Mouse (Mus musculus) lung, embryonic 15.5 days (tissue): ENCODE measurements around the gene Fmnl3. TPM values are rescaled to one million over a fixed set of nuclear protein-coding genes. Genes with fewer than 3 reads are reported as not detected.

Experiments used
- ATAC-seq: fragments of 200-750 bp; cut with Nextera tagmentation; 2 replicates; pipeline ENCODE4 v1.8.0; 2017; ENCODE audit warnings: moderate number of reproducible peaks, borderline replicate concordance; ENCODE audit not compliant: low FRiP score, low TSS enrichment; ENCODE audit errors: extremely low read depth
- H3K27ac ChIP-seq: fragments of 300-500 bp; sonication (generic); 2 replicates; pipeline ENCODE4 v1.5.1; 2015; ENCODE audit warnings: moderate library complexity, mild to moderate bottlenecking, inconsistent platforms
- H3K27me3 ChIP-seq: fragments of 300-500 bp; sonication (generic); 2 replicates; pipeline ENCODE4 v1.6.1; 2015; ENCODE audit warnings: inconsistent platforms
- H3K36me3 ChIP-seq: fragments of 300-500 bp; sonication (generic); 2 replicates; pipeline ENCODE4 v1.6.1; 2015; ENCODE audit warnings: inconsistent platforms
- H3K4me1 ChIP-seq: fragments of 300-500 bp; sonication (generic); 2 replicates; pipeline ENCODE4 v1.6.1; 2015; ENCODE audit warnings: inconsistent platforms
- H3K4me2 ChIP-seq: fragments of 300-500 bp; sonication (generic); 2 replicates; pipeline ENCODE4 v1.6.1; 2015; ENCODE audit warnings: inconsistent platforms, mild to moderate bottlenecking, moderate library complexity
- H3K4me3 ChIP-seq: fragments of 300-500 bp; sonication (generic); 2 replicates; pipeline ENCODE4 v1.5.1; 2015; ENCODE audit warnings: mild to moderate bottlenecking, inconsistent platforms
- H3K9ac ChIP-seq: fragments of 300-500 bp; sonication (generic); 2 replicates; pipeline ENCODE4 v1.6.1; 2015; ENCODE audit warnings: inconsistent platforms
- H3K9me3 ChIP-seq: fragments of 300-500 bp; sonication (generic); 2 replicates; pipeline ENCODE4 v1.6.1; 2016; ENCODE audit warnings: inconsistent platforms
- WGBS: fragments of 180-500 bp; shearing (Covaris S2); methylation state at CpG from one replicate; pipeline ENCODE4 v1.1.7; 2015; 5-methylcytosine and 5-hydroxymethylcytosine counted together
- polyA plus RNA-seq: library from polyadenylated mRNA; unstranded; fragments of >200 nt; fragmentation: Nextera tagmentation; extraction: Ambion mirVana; gene quantifications from 2 replicates; pipeline ENCODE4 v1.2.1, GENCODE M21; 2015

The Fmnl3 gene
- polyA plus RNA-seq, 1 experiment from 2014 or later: 34.9 TPM

DNA sequence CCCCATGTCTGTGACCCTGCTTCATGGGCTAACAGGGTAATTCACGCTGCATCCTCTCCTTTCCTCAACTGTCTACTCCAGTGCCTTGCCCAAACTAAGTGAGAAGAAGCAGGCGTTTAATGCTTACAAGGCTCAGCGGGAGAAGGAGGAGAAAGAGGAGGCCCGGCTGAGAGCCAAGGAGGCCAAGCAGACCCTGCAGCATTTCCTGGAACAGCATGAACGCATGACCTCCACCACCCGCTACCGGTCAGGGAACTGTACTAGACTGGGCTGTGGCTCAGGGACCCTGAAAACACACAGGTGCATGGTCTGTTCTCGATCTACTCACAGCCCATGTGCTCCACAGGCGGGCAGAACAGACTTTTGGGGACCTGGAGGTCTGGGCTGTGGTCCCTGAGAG, 62.8 kb downstream of the Fmnl3 start:
- H3K36me3 ChIP-seq: peaks cover 76% of the 10 kb centered on the region
- 79% methylated on average over 9 of the region's 9 CpGs for WGBS
- no peak for ATAC-seq

DNA sequence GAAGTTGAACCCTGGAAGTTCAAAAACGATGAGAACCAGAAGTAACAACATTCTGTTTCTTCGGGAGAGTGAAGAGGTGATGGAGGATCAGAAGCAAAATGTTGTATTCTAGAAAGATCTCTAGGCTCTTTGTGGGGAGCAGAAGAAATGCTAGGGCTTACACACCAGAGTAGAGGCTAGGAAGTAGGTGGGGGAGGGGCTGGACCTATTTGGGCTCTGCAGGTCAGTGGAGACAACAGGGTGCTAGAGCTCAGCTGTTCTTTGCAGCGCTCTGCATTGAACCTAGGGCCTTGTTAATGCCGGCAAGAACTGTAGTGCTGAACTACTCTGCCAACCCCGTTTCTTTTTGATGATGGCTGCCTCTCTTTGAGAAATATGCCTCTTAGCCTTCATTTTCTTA, 74.1 kb downstream of the Fmnl3 start:
- no peak overlapping the region for H3K9ac ChIP-seq
- ATAC-seq: no peak
- H3K36me3 ChIP-seq: no peaks in the 10 kb centered on the region
- no peaks in the 10 kb centered on the region for H3K9me3 ChIP-seq
- H3K27me3 ChIP-seq: no peaks in the 10 kb centered on the region
- peak overlapping the region; percentile 76 for H3K4me2 ChIP-seq
- peak overlapping the region; percentile 76 for H3K4me3 ChIP-seq
- H3K27ac ChIP-seq: no peak overlapping the region
- 32% methylated on average over 5 of the region's 5 CpGs for WGBS
- H3K4me1 ChIP-seq: peaks cover 10% of the 10 kb centered on the region

More for the DNA sequence above, 62.8 kb downstream of the Fmnl3 start:
- Histone ChIP-seq H3K27me3 (no peaks in the 10 kb centered on the region), H3K9me3 (no peaks in the 10 kb centered on the region), H3K9ac (no peak overlapping the region), H3K4me3 (no peak overlapping the region), H3K4me1 (no peaks in the 10 kb centered on the region), H3K27ac (no peak overlapping the region), H3K4me2 (no peak overlapping the region)

DNA sequence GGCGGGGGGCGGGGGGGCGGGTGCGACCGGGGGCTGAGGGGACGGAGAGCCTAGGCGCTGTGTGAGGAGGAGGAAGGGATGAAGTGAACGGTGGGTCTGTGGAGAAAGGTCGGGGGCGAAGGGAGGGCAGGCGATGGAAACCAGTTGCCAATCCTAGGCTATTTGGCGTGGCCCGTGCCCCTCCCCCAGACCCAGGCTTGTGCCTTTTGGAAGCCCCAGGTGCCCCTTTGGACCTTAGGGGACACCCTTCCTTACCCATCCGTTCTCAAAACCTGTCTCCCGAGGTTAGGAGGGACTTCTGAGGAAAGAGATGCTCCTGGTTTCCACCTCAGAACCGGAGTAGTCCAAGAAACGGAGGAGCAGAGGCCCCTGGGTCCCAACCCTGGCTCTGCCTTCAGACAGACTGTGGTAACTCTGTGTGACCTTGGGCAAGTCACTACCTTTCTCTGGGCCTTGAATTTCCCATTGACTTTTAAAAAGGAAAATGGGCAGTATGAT, 74.7 kb downstream of the Fmnl3 start, which contains the start of gene Fam186b:
TSS of gene Fam186b (minus strand) at position 405 of the 498 bp plus-strand sequence.
- H3K27me3 ChIP-seq: no peaks in the 10 kb centered on the region
- H3K27ac ChIP-seq: peak within 1 kb of the TSS; percentile 91
- no peaks in the 10 kb centered on the region for H3K36me3 ChIP-seq
- peak within 1 kb of the TSS; percentile 76 for H3K4me3 ChIP-seq
- WGBS: under 1% methylated on average over 16 of the region's 17 CpGs
- no peaks in the 10 kb centered on the region for H3K9me3 ChIP-seq
- H3K9ac ChIP-seq: peak within 1 kb of the TSS; percentile 66
- H3K4me1 ChIP-seq: peaks cover 10% of the 10 kb centered on the region
- peak within 1 kb of the TSS; percentile 76 for H3K4me2 ChIP-seq
- peak; percentile 47 for ATAC-seq

DNA sequence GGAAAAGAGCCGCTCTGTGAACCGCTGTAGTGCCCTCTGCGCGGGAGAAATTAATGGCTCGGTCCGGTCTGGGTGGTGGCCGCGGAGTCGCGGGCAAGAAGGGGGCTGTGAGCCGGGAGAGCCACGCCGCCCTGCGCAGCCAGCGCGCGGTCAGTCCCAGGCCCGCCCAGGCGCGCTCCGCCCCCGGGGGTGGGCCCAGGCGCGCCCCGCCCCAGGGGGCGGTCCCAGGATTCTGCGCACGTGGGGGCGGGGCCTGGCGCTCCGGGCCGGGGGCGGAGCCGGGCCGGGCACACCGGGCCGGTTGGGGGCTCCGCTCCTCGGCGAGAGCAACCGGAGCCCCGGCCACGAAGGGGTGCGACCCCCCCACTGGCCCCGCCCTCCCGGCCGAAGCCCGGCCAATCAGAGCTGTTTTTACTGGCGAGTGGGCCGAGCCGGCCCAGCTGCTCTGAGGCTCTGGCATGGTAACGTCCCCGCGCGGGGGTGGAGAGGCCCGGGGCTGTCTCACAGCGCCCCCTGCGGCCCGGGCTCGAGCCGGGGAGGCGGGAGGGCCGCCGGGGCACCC, 75.4 kb downstream of the Fmnl3 start, which contains the start of gene Prpf40b:
TSS of gene Prpf40b (plus strand) at position 275 of the 562 bp plus-strand sequence.
- peak within 1 kb of the TSS; percentile 66 for H3K9ac ChIP-seq
- peak within 1 kb of the TSS; percentile 76 for H3K4me3 ChIP-seq
- ATAC-seq: peak; percentile 97
- peak within 1 kb of the TSS; percentile 76 for H3K4me2 ChIP-seq
- WGBS: under 1% methylated on average over 61 of the region's 64 CpGs
- peak within 1 kb of the TSS; percentile 91 for H3K27ac ChIP-seq
- no peaks in the 10 kb centered on the region for H3K27me3 ChIP-seq
- H3K36me3 ChIP-seq: no peaks in the 10 kb centered on the region
- peaks cover 10% of the 10 kb centered on the region for H3K4me1 ChIP-seq
- no peaks in the 10 kb centered on the region for H3K9me3 ChIP-seq

DNA sequence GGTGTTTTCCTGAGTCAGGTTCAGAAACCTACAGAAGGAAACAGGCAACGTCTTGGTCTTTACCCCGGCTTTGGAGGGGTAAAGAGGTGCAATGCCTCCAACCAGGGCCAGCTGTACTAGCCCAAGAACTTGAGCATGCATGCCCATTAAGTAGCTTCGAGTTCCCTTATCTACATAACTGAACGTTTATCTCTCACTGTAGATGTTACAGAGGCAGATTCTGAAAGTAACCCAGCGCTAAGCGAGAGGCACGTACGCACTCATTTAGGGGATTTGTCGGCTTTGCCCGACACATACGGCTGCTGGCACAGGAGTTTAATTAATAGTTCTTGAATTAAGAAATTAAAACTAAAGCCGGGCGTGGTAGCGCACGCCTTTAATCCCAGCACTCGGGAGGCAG, 76.0 kb downstream of the Fmnl3 start:
- peak overlapping the region; percentile 66 for H3K9ac ChIP-seq
- H3K27ac ChIP-seq: 0 out of 2 replicates have a peak overlapping the region, but pooled peaks have one; percentile 91
- H3K4me1 ChIP-seq: peaks cover 10% of the 10 kb centered on the region
- H3K36me3 ChIP-seq: no peaks in the 10 kb centered on the region
- 14% methylated on average over 16 of the region's 16 CpGs for WGBS
- H3K27me3 ChIP-seq: no peaks in the 10 kb centered on the region
- ATAC-seq: no peak
- H3K9me3 ChIP-seq: no peaks in the 10 kb centered on the region
- H3K4me2 ChIP-seq: peak overlapping the region; percentile 76
- peak overlapping the region; percentile 76 for H3K4me3 ChIP-seq

DNA sequence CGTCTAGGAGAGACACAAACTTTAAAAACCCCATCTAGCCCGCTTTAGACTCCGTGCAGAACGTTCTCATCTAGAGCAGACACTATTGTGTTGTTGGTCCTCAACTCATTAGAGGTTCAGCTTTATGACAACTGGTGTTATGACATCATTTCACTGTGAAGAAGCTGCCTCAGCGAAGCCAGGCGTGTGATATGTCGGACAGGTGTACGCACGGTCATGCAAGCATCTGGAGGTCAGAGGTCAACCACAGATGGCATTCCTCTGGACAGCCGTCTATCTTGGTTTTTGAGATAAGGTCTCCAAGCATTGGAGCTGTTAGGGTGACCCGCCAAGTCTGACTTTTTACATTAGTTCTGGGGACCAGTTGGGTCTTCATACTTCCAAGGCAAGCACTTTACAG, 79.7 kb downstream of the Fmnl3 start:
- Histone ChIP-seq H3K4me2 (no peak overlapping the region), H3K4me1 (peaks cover 6% of the 10 kb centered on the region), H3K36me3 (no peaks in the 10 kb centered on the region), H3K27me3 (no peaks in the 10 kb centered on the region), H3K4me3 (no peak overlapping the region), H3K9me3 (no peaks in the 10 kb centered on the region), H3K27ac (no peak overlapping the region), H3K9ac (no peak overlapping the region)
- ATAC-seq: no peak
- 74% methylated on average over 11 of the region's 11 CpGs for WGBS

DNA sequence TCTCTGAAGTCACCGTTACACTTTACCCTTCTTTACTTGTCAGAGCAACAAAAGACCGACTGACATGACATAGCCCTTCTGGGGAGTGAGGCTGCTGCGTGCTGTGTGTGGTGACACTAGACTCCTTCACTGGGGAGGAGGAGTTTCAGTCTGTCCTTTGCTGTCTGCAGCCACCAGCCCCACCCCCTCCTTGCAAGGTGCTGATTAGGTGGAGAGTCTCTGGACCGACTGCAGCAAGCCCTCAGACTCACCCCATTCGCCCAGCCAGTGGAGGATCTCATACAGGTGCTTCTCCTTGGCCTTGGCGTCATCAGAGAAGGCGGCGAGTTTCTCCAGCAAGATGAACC, 85.1 kb downstream of the Fmnl3 start:
- H3K9ac ChIP-seq: no peak overlapping the region
- ATAC-seq: no peak
- H3K4me1 ChIP-seq: no peaks in the 10 kb centered on the region
- H3K27ac ChIP-seq: no peak overlapping the region
- no peaks in the 10 kb centered on the region for H3K36me3 ChIP-seq
- H3K4me2 ChIP-seq: no peak overlapping the region
- H3K4me3 ChIP-seq: no peak overlapping the region
- 41% methylated on average over 8 of the region's 8 CpGs for WGBS
- no peaks in the 10 kb centered on the region for H3K9me3 ChIP-seq
- H3K27me3 ChIP-seq: no peaks in the 10 kb centered on the region

DNA sequence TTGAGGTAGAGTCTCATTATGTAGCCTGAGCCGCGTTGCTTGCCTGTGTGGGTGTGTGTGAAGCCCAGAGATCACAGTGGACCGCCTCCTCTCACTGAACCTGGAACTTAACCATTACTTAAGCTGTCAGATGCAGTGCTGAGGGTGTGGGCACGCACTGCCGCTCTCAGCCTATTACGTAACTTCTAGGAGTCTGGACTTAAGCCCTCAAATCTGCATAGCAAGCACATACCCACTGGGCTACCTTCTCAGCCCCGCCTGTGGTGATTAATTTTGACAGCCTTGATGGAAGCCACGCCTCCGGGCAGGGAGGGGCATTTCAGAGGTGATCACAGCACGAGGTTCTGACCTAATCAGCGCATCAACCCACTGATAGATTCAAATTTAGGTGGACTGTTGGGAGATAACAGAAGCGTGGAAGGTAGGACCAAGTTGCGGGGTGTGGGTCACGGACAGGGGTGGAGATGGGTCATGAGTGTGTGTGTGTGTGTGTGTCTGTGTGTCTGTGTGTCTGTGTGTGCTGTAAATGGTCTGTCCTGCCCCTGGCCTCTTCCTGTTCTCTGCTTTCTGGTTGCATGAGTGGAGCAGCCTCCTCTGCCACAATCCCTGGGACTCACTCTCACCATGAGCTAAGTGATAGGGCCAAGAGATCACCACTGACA, 85.6 kb downstream of the Fmnl3 start:
- peak; percentile 57; the same call in 1 of the 2 replicates for ATAC-seq
- WGBS: 28% methylated on average over 14 of the region's 14 CpGs
- Histone ChIP-seq H3K9me3 (no peaks in the 10 kb centered on the region), H3K9ac (no peak overlapping the region), H3K4me1 (no peaks in the 10 kb centered on the region), H3K27me3 (no peaks in the 10 kb centered on the region), H3K4me2 (no peak overlapping the region), H3K27ac (no peak overlapping the region), H3K36me3 (no peaks in the 10 kb centered on the region), H3K4me3 (no peak overlapping the region)

DNA sequence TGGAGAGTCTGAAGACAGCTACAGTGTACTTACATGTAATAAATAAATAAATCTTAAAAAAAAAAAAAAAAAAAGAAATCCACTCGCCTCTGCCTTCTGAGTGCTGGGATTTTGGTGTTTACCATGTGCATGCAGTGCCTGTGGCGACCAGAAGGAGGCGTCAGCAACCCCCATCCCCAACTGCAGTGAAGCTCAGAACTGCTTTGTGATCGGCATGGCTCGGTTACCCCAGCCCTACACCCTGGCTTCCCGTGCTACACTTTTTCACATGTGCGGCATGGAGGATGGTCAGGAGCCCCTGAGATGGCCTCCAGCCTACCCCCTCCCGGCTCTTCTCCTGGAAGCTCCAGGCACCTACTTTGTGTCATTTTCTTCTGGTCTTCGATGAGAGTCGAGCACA, 86.8 kb downstream of the Fmnl3 start:
- H3K27ac ChIP-seq: no peak overlapping the region
- H3K36me3 ChIP-seq: no peaks in the 10 kb centered on the region
- 61% methylated on average over 10 of the region's 10 CpGs for WGBS
- H3K4me3 ChIP-seq: no peak overlapping the region
- H3K4me1 ChIP-seq: no peaks in the 10 kb centered on the region
- no peak overlapping the region for H3K4me2 ChIP-seq
- no peak for ATAC-seq
- H3K27me3 ChIP-seq: no peaks in the 10 kb centered on the region
- no peak overlapping the region for H3K9ac ChIP-seq
- H3K9me3 ChIP-seq: no peaks in the 10 kb centered on the region

DNA sequence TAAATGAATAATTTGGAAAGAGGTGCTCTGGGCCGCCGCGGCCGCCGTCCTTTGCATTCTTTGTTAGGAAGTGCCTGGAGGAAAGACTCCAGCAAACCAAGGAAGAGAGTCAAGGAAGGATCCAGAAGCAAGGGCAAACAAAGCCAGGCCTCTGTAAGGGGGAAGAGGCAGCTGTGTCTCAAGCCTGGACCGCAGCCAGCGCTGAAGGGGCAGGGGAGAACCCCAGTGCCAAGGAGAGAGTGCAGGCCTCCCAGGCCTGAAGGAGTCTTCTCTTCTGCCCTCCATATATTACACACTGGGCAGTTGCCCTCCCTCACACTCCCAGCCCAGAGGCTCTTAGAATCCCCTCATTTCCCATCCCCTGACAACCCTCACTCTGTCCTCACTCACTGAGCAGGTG, 92.0 kb downstream of the Fmnl3 start:
- 68% methylated on average over 7 of the region's 7 CpGs for WGBS
- Histone ChIP-seq H3K4me2 (no peak overlapping the region), H3K9me3 (no peaks in the 10 kb centered on the region), H3K27ac (no peak overlapping the region), H3K4me1 (no peaks in the 10 kb centered on the region), H3K9ac (no peak overlapping the region), H3K27me3 (no peaks in the 10 kb centered on the region), H3K36me3 (no peaks in the 10 kb centered on the region), H3K4me3 (no peak overlapping the region)
- ATAC-seq: no peak

DNA sequence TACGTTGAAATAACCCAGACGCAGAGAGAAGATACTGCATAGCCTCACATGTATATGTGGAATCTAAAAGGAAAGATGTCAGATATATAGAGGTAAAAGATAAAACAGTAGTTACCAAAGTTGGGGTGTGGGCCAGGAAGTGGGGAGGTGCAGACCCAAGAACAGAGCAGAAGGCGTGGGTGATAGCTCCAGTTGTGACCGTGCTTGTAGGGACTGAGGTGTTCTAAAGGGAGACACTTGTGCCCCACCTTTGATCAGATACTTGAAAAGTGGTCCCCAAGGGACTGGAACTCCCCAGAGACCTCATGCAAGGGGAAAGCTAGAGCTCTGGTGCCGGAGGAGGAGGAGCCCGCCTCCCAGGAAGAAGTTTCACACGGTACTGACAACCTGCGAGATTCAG, 94.2 kb downstream of the Fmnl3 start:
- no peaks in the 10 kb centered on the region for H3K4me1 ChIP-seq
- no peak overlapping the region for H3K27ac ChIP-seq
- H3K36me3 ChIP-seq: no peaks in the 10 kb centered on the region
- no peaks in the 10 kb centered on the region for H3K9me3 ChIP-seq
- no peak overlapping the region for H3K4me2 ChIP-seq
- no peaks in the 10 kb centered on the region for H3K27me3 ChIP-seq
- H3K9ac ChIP-seq: no peak overlapping the region
- H3K4me3 ChIP-seq: no peak overlapping the region
- 78% methylated on average over 8 of the region's 8 CpGs for WGBS
- ATAC-seq: no peak
